Mouse (Mus musculus): ENCODE measurements around the gene Fzd4. TPM values are rescaled to one million over a fixed set of nuclear protein-coding genes. Genes with fewer than 3 reads are reported as not detected.

The Fzd4 gene
- total RNA-seq (2014; fragmentation: Nextera tagmentation) (not detected in 2 replicates), total RNA-seq (2017) (0.06 and 0.11 TPM in 2 replicates), polyA plus RNA-seq (2012) (not detected in 2 replicates)

- H3K36me3 ChIP-seq (replicated peaks): no peaks in the 10 kb centered on the region
- no peak for TF ChIP-seq CTCF (IDR thresholded peaks at IDR 0.05; ENCODE audit: low read depth, low read length)
- TF ChIP-seq GATA1 (IDR thresholded peaks at IDR 0.05; ENCODE audit: borderline replicate concordance, low read length): no peak
- no peak for TF ChIP-seq GATA2 (IDR thresholded peaks at IDR 0.05; ENCODE audit: borderline replicate concordance, low read depth, low read length)
- TF ChIP-seq POLR2AphosphoS5 (IDR thresholded peaks at IDR 0.05; ENCODE audit: insufficient replicate concordance, low read depth, low read length): no peak
- no peak for TF ChIP-seq TAL1 (conservative IDR thresholded peaks at IDR 0.05; ENCODE audit: low read depth, low read length)
- H3K4me3 ChIP-seq (ENCODE audit: low read depth, low read length): peak within 1 kb of the TSS; percentile 54; the same call in 1 of the 2 replicates
- H3K9me3 ChIP-seq (replicated peaks): no peaks in the 10 kb centered on the region
- H3K4me1 ChIP-seq (ENCODE audit: insufficient read depth, low read depth, low read length): peaks cover 9% of the 10 kb centered on the region
- peak; percentile 25; the same call in 1 of the 2 replicates for ATAC-seq (ENCODE audit: extremely low read depth, insufficient number of reproducible peaks, low FRiP score, poor library complexity, severe bottlenecking)
- no peak for DNase-seq (ENCODE audit: low spot score)
- H3K27me3 ChIP-seq (ENCODE audit: insufficient read depth, low read length): peaks cover 27% of the 10 kb centered on the region
These were observed at the start of gene Fzd4, which contains the start of gene Tmem135 for GRCm38 (mm10) chr7:89404081-89404733. TSS of gene Fzd4 (plus strand) at chr7:89404355. TSS of gene Tmem135 (minus strand) at chr7:89404222.

DNA sequence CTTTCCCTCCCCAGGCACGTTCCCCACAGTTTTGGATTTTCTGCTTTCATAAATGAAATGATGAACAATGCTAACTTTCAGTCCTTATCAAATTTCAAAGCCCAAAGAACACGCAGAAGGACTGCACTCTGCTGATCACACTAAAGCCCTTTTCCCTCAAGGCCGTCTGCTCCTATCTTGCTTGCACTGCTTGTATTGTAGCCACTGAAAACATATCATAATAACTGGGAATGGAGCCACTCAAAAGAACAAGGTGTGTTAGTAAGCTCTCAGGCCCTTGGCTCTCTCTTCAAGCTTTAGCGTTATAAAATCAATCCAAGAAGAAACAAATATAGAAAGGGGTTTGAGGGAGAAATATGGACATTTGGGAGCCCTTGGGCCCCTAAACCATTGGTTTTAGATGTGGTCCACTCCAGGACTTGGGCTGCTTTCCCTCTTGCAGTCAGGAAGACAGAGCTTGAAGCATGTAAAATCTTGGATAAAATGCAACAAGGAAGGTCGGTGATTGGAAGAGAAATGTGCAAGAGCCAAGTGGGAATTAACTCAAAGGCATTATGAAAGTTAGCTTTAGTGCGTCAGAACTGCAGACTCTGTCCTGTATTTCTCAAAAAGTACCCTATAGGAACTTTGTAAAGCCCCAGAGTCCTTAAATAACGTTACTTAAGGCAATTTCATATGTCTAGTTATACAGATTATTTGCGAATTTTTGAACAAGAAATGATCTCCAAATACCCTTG, 48.5 kb upstream of the Fzd4 start:
- ATAC-seq (ENCODE audit: extremely low read depth, insufficient number of reproducible peaks, low FRiP score, poor library complexity, severe bottlenecking): no peak
- no peak for TF ChIP-seq GATA2 (IDR thresholded peaks at IDR 0.05; ENCODE audit: borderline replicate concordance, low read depth, low read length)
- TF ChIP-seq POLR2AphosphoS5 (IDR thresholded peaks at IDR 0.05; ENCODE audit: insufficient replicate concordance, low read depth, low read length): no peak
- TF ChIP-seq GATA1 (IDR thresholded peaks at IDR 0.05; ENCODE audit: borderline replicate concordance, low read length): no peak
- TF ChIP-seq CTCF (IDR thresholded peaks at IDR 0.05; ENCODE audit: low read depth, low read length): no peak
- TF ChIP-seq TAL1 (conservative IDR thresholded peaks at IDR 0.05; ENCODE audit: low read depth, low read length): no peak
- H3K4me3 ChIP-seq (ENCODE audit: low read depth, low read length): no peak overlapping the region
- no peak for DNase-seq (ENCODE audit: low spot score)
- H3K9me3 ChIP-seq (replicated peaks): no peaks in the 10 kb centered on the region
- peaks cover 8% of the 10 kb centered on the region; the same call in 1 of the 2 replicates for H3K27me3 ChIP-seq (ENCODE audit: insufficient read depth, low read length)
- H3K36me3 ChIP-seq (replicated peaks): no peaks in the 10 kb centered on the region
- no peaks in the 10 kb centered on the region for H3K4me1 ChIP-seq (ENCODE audit: insufficient read depth, low read depth, low read length)

DNA sequence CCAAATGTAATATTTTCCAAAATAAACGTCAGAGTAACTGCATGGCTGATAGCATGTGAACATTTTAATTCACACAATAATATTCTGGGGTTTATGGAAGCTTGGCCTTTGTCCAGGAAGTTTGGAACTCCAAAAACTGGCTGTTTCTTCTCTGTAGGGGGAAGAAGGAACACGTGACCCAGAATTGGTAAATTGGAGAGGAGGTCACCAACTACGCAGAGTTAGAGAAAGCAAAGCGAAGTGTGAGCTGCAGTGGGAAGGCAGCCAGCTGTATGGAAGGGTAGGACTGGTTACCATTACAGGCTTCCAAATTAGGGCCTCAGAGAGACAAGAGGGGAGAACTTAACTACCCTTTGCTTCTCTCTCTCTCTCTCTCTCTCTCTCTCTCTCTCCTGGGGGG, 47.8 kb upstream of the Fzd4 start:
- no peak for DNase-seq (ENCODE audit: low spot score)
- Histone ChIP-seq H3K9me3 (replicated peaks) (no peaks in the 10 kb centered on the region), H3K4me1 (ENCODE audit: insufficient read depth, low read depth, low read length) (no peaks in the 10 kb centered on the region), H3K36me3 (replicated peaks) (no peaks in the 10 kb centered on the region), H3K27me3 (ENCODE audit: insufficient read depth, low read length) (peaks cover 10% of the 10 kb centered on the region; the same call in 1 of the 2 replicates), H3K4me3 (ENCODE audit: low read depth, low read length) (no peak overlapping the region)
- no peak for ATAC-seq (ENCODE audit: extremely low read depth, insufficient number of reproducible peaks, low FRiP score, poor library complexity, severe bottlenecking)
- TF ChIP-seq GATA2 (IDR thresholded peaks at IDR 0.05; ENCODE audit: borderline replicate concordance, low read depth, low read length): no peak
- no peak for TF ChIP-seq TAL1 (conservative IDR thresholded peaks at IDR 0.05; ENCODE audit: low read depth, low read length)
- TF ChIP-seq POLR2AphosphoS5 (IDR thresholded peaks at IDR 0.05; ENCODE audit: insufficient replicate concordance, low read depth, low read length): no peak
- TF ChIP-seq GATA1 (IDR thresholded peaks at IDR 0.05; ENCODE audit: borderline replicate concordance, low read length): no peak
- TF ChIP-seq CTCF (IDR thresholded peaks at IDR 0.05; ENCODE audit: low read depth, low read length): no peak

DNA sequence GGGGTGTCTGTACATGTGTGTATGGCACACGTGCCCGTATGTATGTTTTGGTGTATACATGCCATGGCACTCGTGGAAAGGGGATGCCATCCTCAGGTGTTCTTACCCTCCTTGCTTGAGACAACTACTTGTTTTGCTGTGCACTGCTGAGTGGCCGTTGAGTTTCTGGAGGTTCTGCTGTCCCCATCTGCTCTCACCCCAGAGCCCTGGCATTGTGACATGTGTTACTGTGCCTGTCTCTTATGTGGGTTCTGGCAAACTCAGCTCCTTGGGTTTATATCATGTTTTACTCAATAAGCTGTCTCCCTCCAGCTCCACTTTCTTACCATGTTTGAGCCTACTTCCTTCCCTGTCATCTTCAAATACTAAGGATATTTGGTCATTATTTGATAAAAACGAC, 40.2 kb upstream of the Fzd4 start:
- Histone ChIP-seq H3K4me1 (ENCODE audit: insufficient read depth, low read depth, low read length) (no peaks in the 10 kb centered on the region), H3K4me3 (ENCODE audit: low read depth, low read length) (no peak overlapping the region), H3K9me3 (replicated peaks) (no peaks in the 10 kb centered on the region), H3K36me3 (replicated peaks) (no peaks in the 10 kb centered on the region), H3K27me3 (ENCODE audit: insufficient read depth, low read length) (peaks cover 17% of the 10 kb centered on the region)
- TF ChIP-seq GATA1 (IDR thresholded peaks at IDR 0.05; ENCODE audit: borderline replicate concordance, low read length): no peak
- TF ChIP-seq GATA2 (IDR thresholded peaks at IDR 0.05; ENCODE audit: borderline replicate concordance, low read depth, low read length): no peak
- DNase-seq (ENCODE audit: low spot score) (no peak), ATAC-seq (ENCODE audit: extremely low read depth, insufficient number of reproducible peaks, low FRiP score, poor library complexity, severe bottlenecking) (no peak)

GRCm38 (mm10) chr7:89365135-89365880, 38.8 kb upstream of the Fzd4 start:
- Histone ChIP-seq H3K9me3 (replicated peaks) (no peaks in the 10 kb centered on the region), H3K4me3 (ENCODE audit: low read depth, low read length) (no peak overlapping the region), H3K27me3 (ENCODE audit: insufficient read depth, low read length) (peaks cover 20% of the 10 kb centered on the region), H3K4me1 (ENCODE audit: insufficient read depth, low read depth, low read length) (no peaks in the 10 kb centered on the region), H3K36me3 (replicated peaks) (no peaks in the 10 kb centered on the region)
- no peak for TF ChIP-seq CTCF (IDR thresholded peaks at IDR 0.05; ENCODE audit: low read depth, low read length)
- no peak for TF ChIP-seq POLR2AphosphoS5 (IDR thresholded peaks at IDR 0.05; ENCODE audit: insufficient replicate concordance, low read depth, low read length)
- TF ChIP-seq TAL1 (conservative IDR thresholded peaks at IDR 0.05; ENCODE audit: low read depth, low read length): no peak
- no peak for TF ChIP-seq GATA2 (IDR thresholded peaks at IDR 0.05; ENCODE audit: borderline replicate concordance, low read depth, low read length)
- TF ChIP-seq GATA1 (IDR thresholded peaks at IDR 0.05; ENCODE audit: borderline replicate concordance, low read length): no peak
- DNase-seq (ENCODE audit: low spot score) (no peak), ATAC-seq (ENCODE audit: extremely low read depth, insufficient number of reproducible peaks, low FRiP score, poor library complexity, severe bottlenecking) (no peak)

DNA sequence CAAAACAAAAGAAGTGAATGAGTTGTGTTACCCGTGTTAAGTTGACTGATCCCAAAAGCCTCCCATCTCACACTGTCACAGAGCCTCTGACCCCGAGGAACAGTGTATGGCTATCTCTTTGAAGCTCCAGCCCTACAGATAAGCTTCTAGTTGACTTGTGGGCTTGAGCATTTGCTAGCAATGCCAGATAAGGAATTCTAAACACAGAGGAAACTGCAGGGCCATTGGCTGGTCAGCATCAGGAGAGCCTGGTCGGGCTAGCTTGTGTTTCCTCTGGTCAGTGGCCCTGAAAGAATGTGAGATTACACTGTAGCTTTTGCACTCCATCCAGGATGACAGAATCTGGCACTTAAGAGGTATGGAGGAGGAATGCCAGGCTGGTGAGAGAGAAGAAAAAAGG, 36.5 kb upstream of the Fzd4 start:
- no peaks in the 10 kb centered on the region for H3K4me1 ChIP-seq (ENCODE audit: insufficient read depth, low read depth, low read length)
- no peaks in the 10 kb centered on the region for H3K36me3 ChIP-seq (replicated peaks)
- ATAC-seq (ENCODE audit: extremely low read depth, insufficient number of reproducible peaks, low FRiP score, poor library complexity, severe bottlenecking) (no peak), DNase-seq (ENCODE audit: low spot score) (no peak)
- no peaks in the 10 kb centered on the region for H3K9me3 ChIP-seq (replicated peaks)
- no peak for TF ChIP-seq GATA1 (IDR thresholded peaks at IDR 0.05; ENCODE audit: borderline replicate concordance, low read length)
- TF ChIP-seq POLR2AphosphoS5 (IDR thresholded peaks at IDR 0.05; ENCODE audit: insufficient replicate concordance, low read depth, low read length): no peak
- no peak for TF ChIP-seq GATA2 (IDR thresholded peaks at IDR 0.05; ENCODE audit: borderline replicate concordance, low read depth, low read length)
- TF ChIP-seq CTCF (IDR thresholded peaks at IDR 0.05; ENCODE audit: low read depth, low read length): no peak
- no peak for TF ChIP-seq TAL1 (conservative IDR thresholded peaks at IDR 0.05; ENCODE audit: low read depth, low read length)
- H3K4me3 ChIP-seq (ENCODE audit: low read depth, low read length): no peak overlapping the region
- peaks cover 21% of the 10 kb centered on the region for H3K27me3 ChIP-seq (ENCODE audit: insufficient read depth, low read length)

Data from G1E (cell line).